Mouse (Mus musculus) spleen, adult 2 months (tissue): ENCODE results near the gene Pax5. TPM values are rescaled to one million over a fixed set of nuclear protein-coding genes. Genes with fewer than 3 reads are reported as not detected.

Experiments
- DNase-seq, 2 experiments: peaks; one replicate each; pipeline versions ENCODE4 v3.0.0 to v3.0.0-alpha.2; 2012 to 2021; ENCODE audit warnings: low spot score in 2 of 2, low read depth in 1 of 2
- H3K27ac ChIP-seq: fragments of 200-500 bp; 2 replicates; pipeline ENCODE4 v1.5.1; 2012; ENCODE audit warnings: low read length, inconsistent platforms; ENCODE audit not compliant: insufficient read depth
- H3K27me3 ChIP-seq: fragments of 200-500 bp; 2 replicates; pipeline ENCODE4 v1.6.1; 2012; ENCODE audit warnings: mild to moderate bottlenecking, moderate library complexity, low read length, inconsistent platforms; ENCODE audit not compliant: control insufficient read depth, insufficient read depth
- H3K36me3 ChIP-seq: fragments of 200-500 bp; 2 replicates; pipeline ENCODE4 v1.6.1; 2012; ENCODE audit warnings: mild to moderate bottlenecking, low read length, inconsistent platforms; ENCODE audit not compliant: control insufficient read depth, insufficient read depth
- H3K4me1 ChIP-seq: fragments of 200-500 bp; 2 replicates; pipeline ENCODE4 v1.6.1; 2011; ENCODE audit warnings: inconsistent platforms; ENCODE audit not compliant: control insufficient read depth, insufficient read depth, insufficient read length
- H3K4me3 ChIP-seq: fragments of 200-500 bp; 2 replicates; pipeline ENCODE4 v1.5.1; 2011; ENCODE audit warnings: mild to moderate bottlenecking, inconsistent platforms; ENCODE audit not compliant: insufficient read depth, insufficient read length; ENCODE audit errors: extremely low read depth
- CTCF ChIP-seq: fragments of 200-500 bp; IDR thresholded peaks from 2 replicates; pipeline ENCODE4 v1.5.1; 2011; ENCODE audit warnings: mild to moderate bottlenecking, inconsistent platforms; ENCODE audit not compliant: insufficient read depth, insufficient read length, insufficient replicate concordance; ENCODE audit errors: extremely low read depth
- POLR2A ChIP-seq: fragments of 200-500 bp; IDR thresholded peaks from 2 replicates; pipeline ENCODE4 v1.6.1; 2011; ENCODE audit warnings: low read depth, low read length, inconsistent platforms
- WGBS: fragments of 180-500 bp; shearing (Covaris S2); methylation state at CpG from one replicate; pipeline ENCODE4 v1.1.7; 2018; 5-methylcytosine and 5-hydroxymethylcytosine counted together
- polyA plus RNA-seq: library from polyadenylated mRNA; depleted of rRNA; stranded (reverse); fragments of >200 nt; gene quantifications from 2 replicates; pipeline ENCODE4 v1.2.3, GENCODE M21; 2012

Pax5 gene
- polyA plus RNA-seq, 1 experiment = 131 TPM

DNA sequence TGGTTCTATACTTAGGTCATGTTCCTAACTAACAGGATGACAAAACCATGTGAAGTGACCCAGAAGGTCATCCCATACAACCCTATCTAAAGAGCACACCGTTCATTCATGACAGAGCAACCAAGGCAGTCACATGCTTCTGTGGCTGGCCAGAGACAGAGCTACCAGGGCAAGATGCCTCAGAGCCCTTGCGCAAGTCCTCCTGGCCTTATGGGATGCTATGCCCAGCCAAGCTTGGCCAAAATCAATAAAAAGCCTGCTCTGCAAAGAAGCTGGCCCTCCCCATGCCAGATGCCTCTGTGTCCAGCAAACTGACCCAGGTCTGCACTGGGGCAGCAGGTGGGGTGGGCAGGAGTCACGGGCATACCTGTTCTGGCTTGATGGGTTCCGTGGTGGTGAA, 65.1 kb downstream of the Pax5 start:
- Histone ChIP-seq H3K4me1 (no peaks in the 10 kb centered on the region), H3K4me3 (no peak overlapping the region), H3K27ac (no peak overlapping the region), H3K36me3 (peaks cover 24% of the 10 kb centered on the region), H3K27me3 (no peaks in the 10 kb centered on the region)
- 93% methylated on average over 4 of the region's 4 CpGs for WGBS
- DNase-seq = no peak
- no peak for TF ChIP-seq CTCF
- TF ChIP-seq POLR2A = no peak

DNA sequence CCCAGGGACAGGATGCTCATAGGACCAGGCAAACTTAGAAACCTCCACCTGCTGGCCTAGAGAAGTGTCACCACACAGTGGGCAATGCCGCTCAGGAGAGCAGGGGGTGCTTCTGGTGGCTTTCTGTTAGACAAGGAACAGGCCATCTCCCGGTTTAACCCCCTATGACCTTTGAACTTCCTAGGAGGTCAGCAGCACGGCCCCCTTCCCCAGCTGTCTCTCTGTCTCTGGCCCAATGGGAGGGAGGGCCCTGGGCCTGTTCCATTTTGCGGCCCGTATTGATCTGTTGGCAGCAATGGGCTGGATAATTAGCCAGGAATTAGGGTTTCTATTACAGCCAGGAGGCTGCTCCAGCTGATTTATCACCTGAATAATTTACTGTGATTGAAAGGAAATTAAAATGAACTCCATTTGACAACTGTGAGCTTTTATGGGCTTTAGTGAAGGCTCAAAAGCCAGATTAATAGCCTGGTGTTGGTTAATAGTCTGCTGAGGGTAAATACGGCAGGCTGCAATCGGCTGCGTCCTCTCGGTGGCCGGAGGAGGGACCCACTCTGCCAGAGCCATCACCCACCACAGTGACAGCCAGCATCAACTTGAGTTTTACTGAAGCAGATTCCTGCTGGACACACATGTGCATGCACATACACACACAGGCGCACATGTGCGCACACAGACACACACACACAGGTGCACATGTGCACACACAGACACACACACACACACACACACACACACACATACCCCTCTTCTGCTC, 68.3 kb downstream of the Pax5 start:
- Histone ChIP-seq H3K4me1 (no peaks in the 10 kb centered on the region), H3K27ac (no peak overlapping the region), H3K4me3 (no peak overlapping the region), H3K27me3 (no peaks in the 10 kb centered on the region), H3K36me3 (peaks cover 18% of the 10 kb centered on the region)
- no peak for DNase-seq
- TF ChIP-seq POLR2A = no peak
- no peak for TF ChIP-seq CTCF
- WGBS = 82% methylated on average over 12 of the region's 12 CpGs

DNA sequence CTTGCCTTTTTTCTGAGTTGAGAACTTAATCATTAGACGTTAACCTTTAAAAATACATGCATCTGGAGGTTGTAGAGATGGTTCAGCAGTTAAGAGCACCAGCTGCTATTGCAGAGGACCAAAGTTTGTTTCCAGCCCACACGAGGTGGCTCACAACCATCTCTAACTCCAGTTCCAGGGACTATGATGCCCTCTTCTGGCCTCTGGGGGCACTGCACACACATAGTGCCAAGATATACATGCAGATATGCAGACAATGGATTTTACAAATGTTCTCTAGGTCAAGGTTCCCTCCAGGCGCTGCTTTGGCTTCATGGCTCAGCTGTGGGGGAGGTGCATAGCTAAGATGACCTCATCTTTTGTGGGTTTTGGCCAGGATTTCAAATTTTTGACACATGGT, 74.7 kb downstream of the Pax5 start:
- Histone ChIP-seq H3K4me3 (no peak overlapping the region), H3K4me1 (no peaks in the 10 kb centered on the region), H3K36me3 (peaks cover 15% of the 10 kb centered on the region; the same call in 1 of the 2 replicates), H3K27ac (no peak overlapping the region), H3K27me3 (no peaks in the 10 kb centered on the region)
- no peak for DNase-seq
- TF ChIP-seq POLR2A = no peak
- no peak for TF ChIP-seq CTCF
- 81% methylated on average over 3 of the region's 3 CpGs for whole genome bisulfite sequencing

DNA sequence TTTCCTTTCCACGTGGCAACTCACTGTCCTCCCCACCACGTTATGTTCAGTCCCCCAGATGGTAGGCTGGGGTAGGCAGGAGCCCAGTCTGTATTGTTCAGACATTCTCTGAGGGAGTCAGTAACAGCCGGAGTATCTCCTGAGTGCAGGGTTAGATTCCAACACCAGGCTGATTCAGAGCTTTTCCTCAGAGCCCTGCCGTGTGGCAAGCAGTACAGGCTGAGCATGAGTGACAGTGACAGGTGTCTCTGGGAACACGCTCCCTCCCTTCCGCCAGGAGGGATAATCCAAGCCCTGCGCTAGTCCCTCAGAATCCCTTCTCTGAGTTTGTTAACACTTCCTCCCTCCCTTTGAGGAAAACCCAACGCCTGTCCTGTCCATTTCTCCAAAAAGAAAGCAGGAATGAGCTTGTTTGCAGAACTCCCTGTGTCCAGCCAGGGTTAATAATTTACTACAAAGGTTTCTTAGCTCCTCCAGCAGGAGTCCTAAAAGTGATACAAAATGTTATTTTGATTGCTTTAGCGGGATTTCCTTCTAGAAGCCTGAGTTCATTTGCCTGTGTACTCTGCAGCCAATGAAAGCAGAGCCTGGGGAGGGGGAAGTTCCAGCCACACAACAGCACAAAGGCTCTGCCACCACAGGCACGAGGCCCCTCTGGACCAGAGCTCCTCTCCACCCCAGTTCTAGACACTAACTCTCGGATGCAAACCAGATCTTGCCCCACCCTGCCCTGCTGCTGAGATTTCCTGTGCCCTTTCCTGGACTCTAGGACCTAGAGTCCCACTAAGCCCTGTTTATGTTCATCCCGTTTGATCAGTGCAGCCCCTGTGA, 76.4 kb downstream of the Pax5 start:
- no peak for TF ChIP-seq POLR2A
- no peak for TF ChIP-seq CTCF
- WGBS = 45% methylated on average over 12 of the region's 12 CpGs
- DNase-seq = no peak
- Histone ChIP-seq H3K4me1 (no peaks in the 10 kb centered on the region), H3K4me3 (no peak overlapping the region), H3K27me3 (no peaks in the 10 kb centered on the region), H3K36me3 (peaks cover 18% of the 10 kb centered on the region), H3K27ac (no peak overlapping the region)

DNA sequence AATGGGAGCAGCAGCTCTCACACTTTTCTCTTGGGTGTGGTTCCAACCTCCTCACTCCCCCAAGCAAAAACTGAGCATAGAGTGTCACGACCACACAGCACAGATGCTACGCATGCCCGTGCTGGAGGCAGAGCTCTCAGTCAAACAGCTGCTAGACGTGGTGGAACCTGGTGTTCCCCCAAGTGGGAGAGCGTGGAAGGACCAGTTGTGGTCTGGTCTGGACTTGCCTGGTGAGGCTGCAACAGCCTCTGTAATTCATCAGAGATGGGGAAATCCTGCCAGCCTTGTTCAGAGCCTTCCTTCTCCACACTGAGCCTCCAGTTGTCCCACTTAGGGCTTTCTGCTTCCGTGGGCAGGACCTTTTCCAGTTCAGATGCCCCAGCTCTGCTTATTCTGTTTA, 80.2 kb downstream of the Pax5 start:
- Histone ChIP-seq H3K4me1 (no peaks in the 10 kb centered on the region), H3K4me3 (no peak overlapping the region), H3K27me3 (no peaks in the 10 kb centered on the region), H3K27ac (no peak overlapping the region), H3K36me3 (peaks cover 15% of the 10 kb centered on the region)
- DNase-seq = no peak
- 60% methylated on average over 6 of the region's 6 CpGs for WGBS
- TF ChIP-seq CTCF = no peak
- TF ChIP-seq POLR2A = no peak

DNA sequence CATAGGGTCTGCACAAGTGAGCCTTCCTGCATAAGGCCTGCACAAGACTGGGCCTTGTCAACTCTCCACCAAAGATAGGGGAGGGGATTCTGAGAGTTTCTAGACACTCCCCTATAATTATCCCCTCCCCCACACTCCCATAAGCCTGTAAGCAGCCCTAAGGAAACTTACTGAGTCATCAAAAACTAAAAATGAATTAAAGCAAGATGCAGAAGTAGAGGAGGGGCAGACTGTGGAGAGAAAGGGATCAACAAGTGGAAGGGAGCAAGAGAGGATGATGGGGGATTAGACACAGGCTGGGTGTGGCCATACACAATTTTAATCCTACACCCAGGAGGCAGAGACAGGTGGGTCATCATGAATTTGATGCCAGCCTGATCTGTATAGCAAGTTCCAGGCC, 82.4 kb downstream of the Pax5 start:
- no peaks in the 10 kb centered on the region for H3K4me1 ChIP-seq
- H3K4me3 ChIP-seq = no peak overlapping the region
- no peaks in the 10 kb centered on the region for H3K27me3 ChIP-seq
- H3K36me3 ChIP-seq = peaks cover 10% of the 10 kb centered on the region
- DNase-seq = no peak
- TF ChIP-seq POLR2A (no peak), CTCF (no peak)
- H3K27ac ChIP-seq = no peak overlapping the region

DNA sequence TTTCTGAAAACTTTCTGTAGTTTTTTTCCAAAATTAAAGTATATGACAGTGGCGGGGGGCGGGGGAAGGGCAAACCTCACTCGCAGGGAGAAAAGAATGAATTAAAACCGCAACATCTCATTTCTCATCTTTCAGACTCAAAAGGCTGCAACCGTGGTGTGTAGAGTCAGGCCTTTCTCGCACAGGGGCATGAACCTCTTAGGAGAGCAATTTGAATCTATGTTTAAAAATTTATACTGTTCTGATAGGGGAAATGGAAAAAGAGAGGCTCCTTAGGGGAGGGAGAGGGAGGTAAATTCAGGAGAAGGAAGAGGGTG, 85.2 kb downstream of the Pax5 start:
- no peak for TF ChIP-seq CTCF
- TF ChIP-seq POLR2A = no peak
- 51% methylated on average over 6 of the region's 6 CpGs for WGBS
- Histone ChIP-seq H3K27me3 (no peaks in the 10 kb centered on the region), H3K4me1 (no peaks in the 10 kb centered on the region), H3K4me3 (no peak overlapping the region), H3K36me3 (peaks cover 19% of the 10 kb centered on the region), H3K27ac (no peak overlapping the region)
- DNase-seq = no peak
